Mouse (Mus musculus) E14TG2a.4 (cell line): Measurements from ENCODE around the gene Utrn.

ENCODE experiments used
- CTCF ChIP-seq: conservative IDR thresholded peaks from 2 replicates; pipeline ENCODE4 v1.5.1; 2014; ENCODE audit warnings: low read length
- NANOG ChIP-seq: IDR thresholded peaks from 2 replicates; pipeline ENCODE4 v1.6.1; 2014; ENCODE audit warnings: borderline replicate concordance, low read length, mixed read lengths
- POU5F1 ChIP-seq: IDR thresholded peaks from 2 replicates; pipeline ENCODE4 v1.6.1; 2014; ENCODE audit warnings: low read length, borderline replicate concordance

GRCm38 (mm10) chr10:12696704-12697103 lies 172.5 kb downstream of the Utrn start:
- no peak for TF ChIP-seq CTCF
- no peak for TF ChIP-seq POU5F1
- no peak for TF ChIP-seq NANOG
